Mouse (Mus musculus): Measurements from ENCODE around the gene Oas1d. TPM values are rescaled to one million over a fixed set of nuclear protein-coding genes. Genes with fewer than 3 reads are reported as not detected.
"Not testable (repeated sequence)": the region's sequence is repeated elsewhere in the genome, so short reads cannot be mapped to it uniquely, and the experiment has no call there.

Oas1d gene
- total RNA-seq (2017) = not detected in 2 replicates

GRCm38 (mm10) chr5:120914204-120914603 is at the start of gene Oas1d:
Oas1d (plus strand) TSS chr5:120914536.
- not testable (repeated sequence) for ATAC-seq (replicated peaks; ENCODE audit: low read depth, poor library complexity, severe bottlenecking)

- peak; percentile 66; the same call in 1 of the 2 replicates for ATAC-seq (replicated peaks; ENCODE audit: low read depth, poor library complexity, severe bottlenecking)
Measured at GRCm38 (mm10) chr5:120865336-120865860, 48.9 kb upstream of the Oas1d start.

DNA sequence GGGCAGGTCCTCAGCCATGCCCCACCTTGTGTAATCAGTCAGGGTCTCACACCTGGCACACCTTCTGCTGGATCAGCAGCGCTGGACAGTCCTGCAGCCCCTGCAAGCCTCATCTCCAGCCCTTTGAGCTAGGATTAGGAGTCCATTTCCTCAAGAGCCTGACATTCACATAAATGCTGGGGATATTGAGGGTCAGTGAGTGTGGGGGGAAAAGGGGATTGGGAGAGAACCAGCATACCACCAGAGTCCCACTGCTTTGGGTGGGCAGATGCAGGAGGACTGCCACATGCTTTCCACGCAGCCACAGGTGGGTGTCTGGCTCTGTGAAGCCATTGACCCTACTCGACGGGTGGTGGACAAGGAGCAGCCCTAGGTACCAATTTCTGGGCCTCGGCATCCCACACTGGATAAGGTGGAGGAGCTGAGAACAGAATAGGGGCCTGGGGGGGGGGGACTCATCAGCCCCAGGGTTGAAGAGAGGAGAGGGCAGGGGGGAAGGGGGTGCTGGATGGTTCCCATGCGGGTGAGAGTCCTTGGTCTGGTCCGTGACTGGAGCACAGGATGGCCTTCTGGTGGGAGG is 44.8 kb upstream of the Oas1d start:
- no peak for ATAC-seq (replicated peaks; ENCODE audit: low read depth, poor library complexity, severe bottlenecking)

DNA sequence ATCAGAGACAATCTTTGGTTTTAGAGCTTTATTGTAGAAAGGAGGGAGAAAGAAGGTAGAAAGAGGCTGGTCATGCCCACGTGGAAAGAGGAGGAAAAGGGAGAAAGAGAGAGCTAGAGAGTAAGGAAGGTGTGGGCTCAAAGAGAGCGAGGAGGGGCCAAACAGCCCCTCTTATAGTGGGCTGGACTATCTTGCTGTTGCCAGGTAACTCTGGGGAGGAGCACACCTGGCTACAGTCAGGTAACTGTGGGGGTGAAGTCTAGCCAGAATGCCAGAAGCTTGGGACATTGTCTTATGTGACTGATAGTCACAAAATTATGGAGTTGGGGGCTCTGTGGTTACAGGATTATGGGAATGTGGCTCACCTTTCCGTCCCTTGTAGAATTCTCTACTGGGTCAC is 44.3 kb upstream of the Oas1d start:
- ATAC-seq (replicated peaks; ENCODE audit: low read depth, poor library complexity, severe bottlenecking) = no peak

DNA sequence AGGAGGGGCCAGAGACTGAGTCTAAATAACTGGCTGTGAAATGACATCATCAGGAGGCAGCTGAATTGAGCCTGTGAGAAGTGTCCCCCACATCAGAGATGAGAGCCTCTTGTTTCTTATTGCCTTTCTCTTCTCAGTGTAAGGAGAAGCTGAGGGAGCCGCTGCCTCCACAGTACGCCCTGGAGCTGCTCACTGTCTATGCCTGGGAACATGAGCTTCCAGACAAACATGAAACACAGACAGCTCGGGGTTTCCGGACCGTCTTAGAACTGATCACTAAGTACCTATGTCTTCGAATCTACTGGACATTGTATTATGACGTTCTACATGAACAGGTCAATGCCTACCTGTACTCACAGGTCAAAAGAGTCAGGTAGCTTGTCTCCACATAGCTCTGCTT is 43.6 kb upstream of the Oas1d start:
- no peak for ATAC-seq (replicated peaks; ENCODE audit: low read depth, poor library complexity, severe bottlenecking)

DNA sequence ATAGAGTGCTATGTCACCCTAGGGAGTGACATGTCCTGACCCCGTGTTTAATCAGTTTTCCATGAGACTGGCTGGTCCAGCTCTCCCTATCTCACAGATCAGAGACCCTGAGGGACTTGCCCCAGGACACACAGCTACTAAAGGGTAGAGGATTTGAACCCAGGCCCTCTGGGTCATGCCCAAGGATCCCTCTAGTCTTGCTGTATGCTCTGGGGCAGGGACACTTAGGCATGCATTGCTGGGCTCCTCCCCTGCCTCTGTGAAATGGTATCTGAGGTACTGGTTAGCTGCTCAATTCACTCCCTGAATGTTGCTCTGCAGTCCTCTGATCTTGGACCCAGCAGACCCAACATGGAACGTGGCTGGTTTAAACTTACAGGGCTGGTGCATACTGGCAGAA is 42.9 kb upstream of the Oas1d start:
- no peak for ATAC-seq (replicated peaks; ENCODE audit: low read depth, poor library complexity, severe bottlenecking)

GRCm38 (mm10) chr5:120876839-120877238 is 37.5 kb upstream of the Oas1d start:
- not testable (repeated sequence) for ATAC-seq (replicated peaks; ENCODE audit: low read depth, poor library complexity, severe bottlenecking)

DNA sequence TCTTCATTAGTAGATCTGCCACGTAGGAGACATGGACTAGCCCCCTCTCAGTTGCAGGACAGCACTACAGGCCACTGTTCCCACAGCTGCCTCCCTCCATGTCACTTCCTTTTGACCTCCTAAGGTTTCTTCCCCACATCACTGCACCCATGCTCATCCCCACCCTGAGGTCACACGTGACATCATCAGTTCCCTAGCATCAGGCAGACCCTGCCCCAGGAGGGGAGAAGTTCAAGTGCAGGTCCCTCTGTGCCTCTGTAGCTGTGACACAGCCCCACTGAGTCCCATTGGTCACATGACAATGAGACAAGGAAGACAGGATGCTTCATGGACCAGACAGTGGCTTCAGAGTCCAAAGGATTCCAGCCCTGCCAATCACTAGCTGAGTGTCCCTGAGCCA is 36.9 kb upstream of the Oas1d start:
- not testable (repeated sequence) for ATAC-seq (replicated peaks; ENCODE audit: low read depth, poor library complexity, severe bottlenecking)

GRCm38 (mm10) chr5:120878803-120879202 is 35.5 kb upstream of the Oas1d start:
- not testable (repeated sequence) for ATAC-seq (replicated peaks; ENCODE audit: low read depth, poor library complexity, severe bottlenecking)

DNA sequence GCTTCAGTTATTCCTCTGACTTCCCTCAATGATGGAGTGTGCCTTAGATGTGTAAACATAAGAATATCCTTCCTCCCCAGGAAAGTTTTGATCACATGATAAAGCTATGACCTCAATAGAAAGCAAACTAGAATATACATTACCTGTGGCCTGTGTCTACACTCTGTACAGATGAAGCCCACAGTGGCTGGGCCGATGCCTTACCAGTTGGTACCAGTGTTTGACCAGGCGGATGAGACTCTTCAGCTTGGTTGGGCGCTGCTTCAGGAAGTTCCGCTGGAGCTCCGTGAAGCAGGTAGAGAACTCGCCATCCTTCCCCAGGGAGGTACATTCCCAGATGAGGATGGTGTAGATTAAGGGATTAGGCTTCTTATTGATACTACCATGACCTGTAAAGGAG is 32.7 kb upstream of the Oas1d start:
- ATAC-seq (replicated peaks; ENCODE audit: low read depth, poor library complexity, severe bottlenecking) = not testable (repeated sequence)

- peak; percentile 54 for ATAC-seq (replicated peaks; ENCODE audit: low read depth, poor library complexity, severe bottlenecking)
Measured at GRCm38 (mm10) chr5:120887413-120887812, 26.9 kb upstream of the Oas1d start, which contains the start of gene Oas1g. Oas1g (minus strand) TSS chr5:120887613.

DNA sequence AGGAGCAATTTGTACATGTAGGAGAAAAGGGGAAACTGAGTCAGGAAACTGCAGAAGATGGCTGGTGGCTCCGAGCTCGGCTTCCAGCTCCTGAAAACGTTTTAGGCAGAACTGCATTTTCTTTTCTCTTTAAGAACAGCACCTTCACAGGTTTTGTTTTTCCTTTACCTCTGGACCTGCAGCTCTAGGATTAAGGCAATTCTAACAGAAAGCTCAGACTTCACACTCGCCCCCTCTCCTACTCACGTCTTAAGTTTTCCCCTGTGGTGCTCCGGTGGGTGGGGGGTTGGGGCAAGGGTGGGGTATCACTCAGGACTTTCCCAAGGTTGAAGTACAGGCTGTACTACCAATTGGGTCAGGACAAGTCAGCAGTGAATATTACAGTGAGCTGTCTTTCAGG is 26.5 kb upstream of the Oas1d start:
- no peak for ATAC-seq (replicated peaks; ENCODE audit: low read depth, poor library complexity, severe bottlenecking)

- not testable (repeated sequence) for ATAC-seq (replicated peaks; ENCODE audit: low read depth, poor library complexity, severe bottlenecking)
Measured at GRCm38 (mm10) chr5:120888294-120888815, 26.0 kb upstream of the Oas1d start.

DNA sequence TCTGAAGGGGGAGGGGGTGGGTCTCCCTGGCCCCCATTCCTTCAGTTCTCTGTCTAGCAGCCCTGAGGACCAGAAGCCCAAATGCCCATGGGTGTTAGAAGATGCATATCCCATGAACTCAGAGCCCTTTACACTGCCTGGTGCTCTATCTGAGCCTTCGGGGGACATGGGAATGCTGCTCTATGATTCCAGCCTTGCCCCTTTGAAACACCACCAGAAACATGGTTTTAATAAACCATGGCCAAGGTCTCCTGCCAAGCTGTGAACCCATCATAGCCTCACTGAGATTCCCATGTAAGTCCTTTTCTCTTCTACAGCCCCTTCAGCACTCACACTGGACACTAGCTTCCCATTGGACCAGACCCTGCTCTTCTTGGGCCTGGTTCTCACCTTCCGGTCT is 24.3 kb upstream of the Oas1d start:
- no peak for ATAC-seq (replicated peaks; ENCODE audit: low read depth, poor library complexity, severe bottlenecking)

- ATAC-seq (replicated peaks; ENCODE audit: low read depth, poor library complexity, severe bottlenecking) = no peak
Measured at GRCm38 (mm10) chr5:120890991-120891390, 23.3 kb upstream of the Oas1d start.

DNA sequence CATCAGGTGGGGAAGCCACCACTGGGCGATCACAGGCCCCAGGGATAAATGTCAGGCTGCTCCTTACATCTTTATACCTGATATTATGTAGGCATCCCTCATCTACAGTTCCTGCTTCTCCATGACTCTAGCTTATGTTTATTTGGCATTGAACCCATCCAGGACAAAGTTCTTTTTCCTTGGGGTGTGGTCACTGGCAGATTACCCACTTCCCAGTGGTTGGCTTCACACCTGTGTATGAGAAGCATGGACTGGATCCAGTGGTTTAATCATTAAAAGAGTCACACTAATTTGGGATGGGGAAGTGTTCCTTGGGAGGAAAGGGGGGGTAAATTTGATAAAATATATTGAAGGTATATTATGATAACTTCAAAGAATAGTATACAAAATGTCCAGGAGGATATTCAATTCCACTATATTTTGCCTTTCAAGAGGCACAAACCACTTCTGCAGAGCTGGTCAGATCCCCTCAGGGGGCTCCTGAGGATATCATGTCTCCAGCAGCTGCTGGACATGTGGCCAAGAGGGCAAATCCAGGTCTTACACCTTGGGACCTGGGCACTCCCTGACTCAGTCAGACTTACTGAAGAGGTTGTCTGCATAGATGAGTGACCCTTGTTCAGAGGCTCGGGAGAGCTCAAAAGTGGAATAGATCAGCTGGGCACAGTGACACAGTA is 22.6 kb upstream of the Oas1d start:
- ATAC-seq (replicated peaks; ENCODE audit: low read depth, poor library complexity, severe bottlenecking) = not testable (repeated sequence)

DNA sequence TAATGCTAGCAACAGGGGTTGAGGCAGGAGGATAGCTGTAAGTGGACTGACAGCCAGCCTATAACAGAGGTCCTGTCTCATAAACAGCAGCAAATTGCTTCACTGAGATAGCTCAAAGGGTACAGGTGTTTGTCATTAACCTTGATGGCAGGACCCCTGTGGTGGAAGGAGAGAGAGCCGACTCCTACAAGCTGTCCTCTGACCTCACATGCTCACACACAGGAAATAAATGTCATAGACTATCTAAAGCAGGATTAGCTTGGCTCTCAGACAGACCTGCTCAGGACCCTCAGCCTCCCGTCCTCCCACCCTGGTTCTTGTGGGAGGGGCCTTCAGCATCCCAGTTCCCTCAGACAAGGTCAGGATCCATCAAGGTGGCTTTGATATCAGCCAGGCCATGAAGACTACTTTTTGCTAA is 22.1 kb upstream of the Oas1d start:
- ATAC-seq (replicated peaks; ENCODE audit: low read depth, poor library complexity, severe bottlenecking) = no peak

- ATAC-seq (replicated peaks; ENCODE audit: low read depth, poor library complexity, severe bottlenecking) = not testable (repeated sequence)
Measured at GRCm38 (mm10) chr5:120893866-120894265, 20.5 kb upstream of the Oas1d start.

DNA sequence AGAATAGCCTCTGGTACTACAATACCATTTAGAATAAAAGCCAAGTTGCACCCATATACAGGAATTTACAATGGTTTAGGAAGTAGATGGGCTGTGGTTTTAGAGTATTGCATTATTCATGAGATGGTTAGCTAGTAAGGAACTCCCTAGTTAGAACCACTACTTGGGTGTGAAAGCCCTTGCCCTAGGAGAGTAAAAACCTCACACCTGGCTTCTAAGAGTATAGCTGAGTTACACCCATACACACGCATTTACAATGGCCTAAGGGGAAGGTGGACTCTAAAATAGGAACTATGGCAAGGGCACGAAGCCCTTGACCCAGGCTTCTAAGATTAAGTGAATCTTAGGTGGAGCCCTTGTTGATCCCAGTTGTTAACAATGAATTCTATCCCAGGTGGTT is 19.6 kb upstream of the Oas1d start:
- ATAC-seq (replicated peaks; ENCODE audit: low read depth, poor library complexity, severe bottlenecking) = not testable (repeated sequence)

GRCm38 (mm10) chr5:120895231-120895900 is 19.0 kb upstream of the Oas1d start:
- ATAC-seq (replicated peaks; ENCODE audit: low read depth, poor library complexity, severe bottlenecking) = no peak

DNA sequence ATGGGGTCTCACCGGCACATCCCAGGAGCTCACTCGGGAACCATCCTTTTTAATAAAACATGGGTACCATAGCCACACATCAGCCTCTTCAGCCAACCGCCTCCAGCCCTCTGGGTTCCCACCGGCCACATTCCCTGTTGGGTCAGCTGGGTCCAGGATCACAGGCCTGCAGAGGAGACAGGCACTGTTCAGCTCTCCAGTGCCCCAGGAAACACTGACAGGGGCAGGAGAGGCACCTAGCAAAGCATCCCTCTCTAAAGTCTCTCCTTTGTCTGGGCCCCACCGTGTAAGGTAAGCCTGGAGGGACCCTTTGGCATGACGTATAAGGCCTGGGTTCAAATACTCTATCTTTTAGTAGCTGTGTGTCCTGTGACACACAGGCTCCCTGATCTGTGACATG is 16.0 kb upstream of the Oas1d start:
- ATAC-seq (replicated peaks; ENCODE audit: low read depth, poor library complexity, severe bottlenecking) = no peak
